Mouse (Mus musculus): Measurements from ENCODE around the gene Zbtb7a. TPM values are rescaled to one million over a fixed set of nuclear protein-coding genes. Genes with fewer than 3 reads are reported as not detected.

Zbtb7a gene
- polyA plus RNA-seq, 1 experiment from 2014 or later = 34.2 TPM

- no peak for DNase-seq (ENCODE audit: low spot score)
- Histone ChIP-seq H3K27ac (ENCODE audit: low read depth, low read length) (peak within 1 kb of the TSS; percentile 78), H3K4me2 (peak within 1 kb of the TSS; percentile 82), H3K36me3 (ENCODE audit: control insufficient read depth, insufficient read depth, low read length) (peaks cover 52% of the 10 kb centered on the region), H3K27me3 (replicated peaks; ENCODE audit: control insufficient read depth, insufficient read depth, low read length) (no peaks in the 10 kb centered on the region), H3K9me3 (ENCODE audit: control insufficient read depth, low read length) (no peaks in the 10 kb centered on the region), H3K4me3 (ENCODE audit: low read depth, low read length) (peak within 1 kb of the TSS; percentile 65), H3K9ac (ENCODE audit: low read depth, low read length) (peak within 1 kb of the TSS; percentile 73), H3K4me1 (replicated peaks; ENCODE audit: control insufficient read depth, insufficient read depth, low read length) (peaks cover 19% of the 10 kb centered on the region)
- WGBS = 71% methylated on average over 5 of the region's 5 CpGs
- no peak for ATAC-seq (replicated peaks; ENCODE audit: low FRiP score)
Measured at GRCm38 (mm10) chr10:81183805-81184204, 48.8 kb downstream of the Zbtb7a start, which contains the start of gene 4930442H23Rik. 4930442H23Rik (minus strand) TSS chr10:81183849.

GRCm38 (mm10) chr10:81184765-81185164 lies 49.7 kb downstream of the Zbtb7a start:
- peaks cover 44% of the 10 kb centered on the region for H3K36me3 ChIP-seq (ENCODE audit: control insufficient read depth, insufficient read depth, low read length)
- H3K9ac ChIP-seq (ENCODE audit: low read depth, low read length) = no peak overlapping the region
- ATAC-seq (replicated peaks; ENCODE audit: low FRiP score) (no peak), DNase-seq (ENCODE audit: low spot score) (no peak)
- 51% methylated on average over 4 of the region's 4 CpGs for WGBS
- peak overlapping the region; percentile 7; the same call in 1 of the 2 replicates for H3K4me2 ChIP-seq
- peak overlapping the region; percentile 11; the same call in 1 of the 2 replicates for H3K27ac ChIP-seq (ENCODE audit: low read depth, low read length)
- H3K27me3 ChIP-seq (replicated peaks; ENCODE audit: control insufficient read depth, insufficient read depth, low read length) = no peaks in the 10 kb centered on the region
- H3K4me1 ChIP-seq (replicated peaks; ENCODE audit: control insufficient read depth, insufficient read depth, low read length) = peaks cover 11% of the 10 kb centered on the region
- H3K9me3 ChIP-seq (ENCODE audit: control insufficient read depth, low read length) = no peaks in the 10 kb centered on the region
- H3K4me3 ChIP-seq (ENCODE audit: low read depth, low read length) = no peak overlapping the region

- DNase-seq (ENCODE audit: low spot score) (no peak), ATAC-seq (replicated peaks; ENCODE audit: low FRiP score) (no peak)
- 93% methylated on average over 9 of the region's 9 CpGs for WGBS
- Histone ChIP-seq H3K27me3 (replicated peaks; ENCODE audit: control insufficient read depth, insufficient read depth, low read length) (no peaks in the 10 kb centered on the region), H3K27ac (ENCODE audit: low read depth, low read length) (no peak overlapping the region), H3K9ac (ENCODE audit: low read depth, low read length) (no peak overlapping the region), H3K36me3 (ENCODE audit: control insufficient read depth, insufficient read depth, low read length) (peaks cover 32% of the 10 kb centered on the region), H3K4me2 (no peak overlapping the region), H3K9me3 (ENCODE audit: control insufficient read depth, low read length) (no peaks in the 10 kb centered on the region), H3K4me3 (ENCODE audit: low read depth, low read length) (no peak overlapping the region), H3K4me1 (replicated peaks; ENCODE audit: control insufficient read depth, insufficient read depth, low read length) (peaks cover 26% of the 10 kb centered on the region)
Measured at GRCm38 (mm10) chr10:81187161-81187560, 52.1 kb downstream of the Zbtb7a start.

GRCm38 (mm10) chr10:81189821-81190220 lies 54.8 kb downstream of the Zbtb7a start:
- Histone ChIP-seq H3K27me3 (replicated peaks; ENCODE audit: control insufficient read depth, insufficient read depth, low read length) (peaks cover 11% of the 10 kb centered on the region), H3K9ac (ENCODE audit: low read depth, low read length) (no peak overlapping the region), H3K4me3 (ENCODE audit: low read depth, low read length) (no peak overlapping the region), H3K4me1 (replicated peaks; ENCODE audit: control insufficient read depth, insufficient read depth, low read length) (peaks cover 39% of the 10 kb centered on the region), H3K27ac (ENCODE audit: low read depth, low read length) (no peak overlapping the region), H3K36me3 (ENCODE audit: control insufficient read depth, insufficient read depth, low read length) (peaks cover 29% of the 10 kb centered on the region; the same call in 1 of the 2 replicates), H3K9me3 (ENCODE audit: control insufficient read depth, low read length) (no peaks in the 10 kb centered on the region), H3K4me2 (no peak overlapping the region)
- 82% methylated on average over 26 of the region's 26 CpGs for WGBS
- DNase-seq (ENCODE audit: low spot score) (no peak), ATAC-seq (replicated peaks; ENCODE audit: low FRiP score) (no peak)

GRCm38 (mm10) chr10:81190236-81190911 lies 55.4 kb downstream of the Zbtb7a start:
- H3K36me3 ChIP-seq (ENCODE audit: control insufficient read depth, insufficient read depth, low read length) = peaks cover 26% of the 10 kb centered on the region; the same call in 1 of the 2 replicates
- H3K27ac ChIP-seq (ENCODE audit: low read depth, low read length) = peak overlapping the region; percentile 21
- ATAC-seq (replicated peaks; ENCODE audit: low FRiP score) (no peak), DNase-seq (ENCODE audit: low spot score) (no peak)
- peaks cover 36% of the 10 kb centered on the region for H3K4me1 ChIP-seq (replicated peaks; ENCODE audit: control insufficient read depth, insufficient read depth, low read length)
- H3K4me2 ChIP-seq = no peak overlapping the region
- no peak overlapping the region for H3K9ac ChIP-seq (ENCODE audit: low read depth, low read length)
- H3K4me3 ChIP-seq (ENCODE audit: low read depth, low read length) = no peak overlapping the region
- 71% methylated on average over 31 of the region's 31 CpGs for WGBS
- peaks cover 15% of the 10 kb centered on the region for H3K27me3 ChIP-seq (replicated peaks; ENCODE audit: control insufficient read depth, insufficient read depth, low read length)
- no peaks in the 10 kb centered on the region for H3K9me3 ChIP-seq (ENCODE audit: control insufficient read depth, low read length)

- no peak for DNase-seq (ENCODE audit: low spot score)
- no peak overlapping the region for H3K9ac ChIP-seq (ENCODE audit: low read depth, low read length)
- 53% methylated on average over 6 of the region's 6 CpGs for WGBS
- H3K27ac ChIP-seq (ENCODE audit: low read depth, low read length) = peak overlapping the region; percentile 21
- peaks cover 36% of the 10 kb centered on the region for H3K4me1 ChIP-seq (replicated peaks; ENCODE audit: control insufficient read depth, insufficient read depth, low read length)
- no peak overlapping the region for H3K4me3 ChIP-seq (ENCODE audit: low read depth, low read length)
- H3K4me2 ChIP-seq = no peak overlapping the region
- H3K27me3 ChIP-seq (replicated peaks; ENCODE audit: control insufficient read depth, insufficient read depth, low read length) = peaks cover 15% of the 10 kb centered on the region
- H3K36me3 ChIP-seq (ENCODE audit: control insufficient read depth, insufficient read depth, low read length) = peaks cover 26% of the 10 kb centered on the region; the same call in 1 of the 2 replicates
- no peak for ATAC-seq (replicated peaks; ENCODE audit: low FRiP score)
- H3K9me3 ChIP-seq (ENCODE audit: control insufficient read depth, low read length) = no peaks in the 10 kb centered on the region
Measured at GRCm38 (mm10) chr10:81190912-81191321, 55.9 kb downstream of the Zbtb7a start.

- DNase-seq (ENCODE audit: low spot score) (no peak), ATAC-seq (replicated peaks; ENCODE audit: low FRiP score) (no peak)
- peak overlapping the region; percentile 99 for H3K4me2 ChIP-seq
- H3K9ac ChIP-seq (ENCODE audit: low read depth, low read length) = peak overlapping the region; percentile 86; the same call in 1 of the 2 replicates
- peaks cover 24% of the 10 kb centered on the region; the same call in 1 of the 2 replicates for H3K36me3 ChIP-seq (ENCODE audit: control insufficient read depth, insufficient read depth, low read length)
- H3K4me3 ChIP-seq (ENCODE audit: low read depth, low read length) = peak overlapping the region; percentile 64
- H3K27me3 ChIP-seq (replicated peaks; ENCODE audit: control insufficient read depth, insufficient read depth, low read length) = peaks cover 20% of the 10 kb centered on the region
- H3K9me3 ChIP-seq (ENCODE audit: control insufficient read depth, low read length) = no peaks in the 10 kb centered on the region
- H3K4me1 ChIP-seq (replicated peaks; ENCODE audit: control insufficient read depth, insufficient read depth, low read length) = peaks cover 36% of the 10 kb centered on the region
- H3K27ac ChIP-seq (ENCODE audit: low read depth, low read length) = peak overlapping the region; percentile 21; the same call in 1 of the 2 replicates
- WGBS = 75% methylated on average over 18 of the region's 18 CpGs
Measured at GRCm38 (mm10) chr10:81191342-81191982, 56.4 kb downstream of the Zbtb7a start.

- H3K9ac ChIP-seq (ENCODE audit: low read depth, low read length) = peak overlapping the region; percentile 86
- peaks cover 29% of the 10 kb centered on the region for H3K27me3 ChIP-seq (replicated peaks; ENCODE audit: control insufficient read depth, insufficient read depth, low read length)
- peak overlapping the region; percentile 99 for H3K4me2 ChIP-seq
- 1% methylated on average over 93 of the region's 93 CpGs for WGBS
- H3K27ac ChIP-seq (ENCODE audit: low read depth, low read length) = peak overlapping the region; percentile 85
- ATAC-seq (replicated peaks; ENCODE audit: low FRiP score) = peak; percentile 86
- no peaks in the 10 kb centered on the region for H3K9me3 ChIP-seq (ENCODE audit: control insufficient read depth, low read length)
- H3K4me1 ChIP-seq (replicated peaks; ENCODE audit: control insufficient read depth, insufficient read depth, low read length) = peaks cover 36% of the 10 kb centered on the region
- peaks cover 18% of the 10 kb centered on the region; the same call in 1 of the 2 replicates for H3K36me3 ChIP-seq (ENCODE audit: control insufficient read depth, insufficient read depth, low read length)
- H3K4me3 ChIP-seq (ENCODE audit: low read depth, low read length) = peak overlapping the region; percentile 64
- DNase-seq (ENCODE audit: low spot score) = peak; percentile 82
Measured at GRCm38 (mm10) chr10:81192270-81192967, 57.4 kb downstream of the Zbtb7a start.

All from liver, embryonic 11.5 days (tissue).